Mouse (Mus musculus): ENCODE measurements around the gene Otop1.

The Otop1 gene

GRCm38 (mm10) chr5:38275771-38276170 is at the start of gene Otop1:
Otop1 (plus strand) TSS chr5:38275972.
- DNase-seq, result no peak

- no peak for DNase-seq
Observed at GRCm38 (mm10) chr5:38235422-38235821, 40.4 kb upstream of the Otop1 start.

GRCm38 (mm10) chr5:38236627-38237026 is 39.1 kb upstream of the Otop1 start:
- no peak for DNase-seq

- no peak for DNase-seq
Observed at GRCm38 (mm10) chr5:38240727-38241472, 34.9 kb upstream of the Otop1 start.

- no peak for DNase-seq
Observed at GRCm38 (mm10) chr5:38241473-38241834, 34.3 kb upstream of the Otop1 start.

GRCm38 (mm10) chr5:38241966-38242365 is 33.8 kb upstream of the Otop1 start:
- no peak for DNase-seq

- no peak for DNase-seq
Observed at GRCm38 (mm10) chr5:38255195-38255594, 20.6 kb upstream of the Otop1 start.

GRCm38 (mm10) chr5:38255644-38256043 is 20.1 kb upstream of the Otop1 start:
- no peak for DNase-seq

- no peak for DNase-seq
Observed at GRCm38 (mm10) chr5:38256551-38256950, 19.2 kb upstream of the Otop1 start.

GRCm38 (mm10) chr5:38258034-38258772 is 17.6 kb upstream of the Otop1 start:
- no peak for DNase-seq

- no peak for DNase-seq
Observed at GRCm38 (mm10) chr5:38258773-38259146, 17.0 kb upstream of the Otop1 start.

- no peak for DNase-seq
Observed at GRCm38 (mm10) chr5:38259455-38260106, 16.2 kb upstream of the Otop1 start.

- DNase-seq, result peak; percentile 83
Observed at GRCm38 (mm10) chr5:38260107-38260682, 15.6 kb upstream of the Otop1 start, which contains the start of gene Tmem128. Tmem128 (plus strand) TSS chr5:38260185.

GRCm38 (mm10) chr5:38270942-38271341 is 4.8 kb upstream of the Otop1 start:
- DNase-seq, result no peak

GRCm38 (mm10) chr5:38273831-38274230 is 1.9 kb upstream of the Otop1 start:
- DNase-seq, result no peak

- no peak for DNase-seq
Observed at GRCm38 (mm10) chr5:38276451-38276850, 679 bp downstream of the Otop1 start.

GRCm38 (mm10) chr5:38277098-38277866 is 1.5 kb downstream of the Otop1 start:
- DNase-seq, result no peak

- DNase-seq, result no peak
Observed at GRCm38 (mm10) chr5:38277936-38278600, 2.3 kb downstream of the Otop1 start.

- DNase-seq, result no peak
Observed at GRCm38 (mm10) chr5:38280075-38280474, 4.3 kb downstream of the Otop1 start.

- no peak for DNase-seq
Observed at GRCm38 (mm10) chr5:38285724-38286123, 10.0 kb downstream of the Otop1 start.

GRCm38 (mm10) chr5:38288476-38288875 is 12.7 kb downstream of the Otop1 start:
- no peak for DNase-seq

GRCm38 (mm10) chr5:38301761-38302411 is 26.1 kb downstream of the Otop1 start:
- no peak for DNase-seq

Data from right cerebral cortex, postnatal 25 days (tissue).